Mouse (Mus musculus): ENCODE results near the gene D630023F18Rik.

The D630023F18Rik gene

DNA sequence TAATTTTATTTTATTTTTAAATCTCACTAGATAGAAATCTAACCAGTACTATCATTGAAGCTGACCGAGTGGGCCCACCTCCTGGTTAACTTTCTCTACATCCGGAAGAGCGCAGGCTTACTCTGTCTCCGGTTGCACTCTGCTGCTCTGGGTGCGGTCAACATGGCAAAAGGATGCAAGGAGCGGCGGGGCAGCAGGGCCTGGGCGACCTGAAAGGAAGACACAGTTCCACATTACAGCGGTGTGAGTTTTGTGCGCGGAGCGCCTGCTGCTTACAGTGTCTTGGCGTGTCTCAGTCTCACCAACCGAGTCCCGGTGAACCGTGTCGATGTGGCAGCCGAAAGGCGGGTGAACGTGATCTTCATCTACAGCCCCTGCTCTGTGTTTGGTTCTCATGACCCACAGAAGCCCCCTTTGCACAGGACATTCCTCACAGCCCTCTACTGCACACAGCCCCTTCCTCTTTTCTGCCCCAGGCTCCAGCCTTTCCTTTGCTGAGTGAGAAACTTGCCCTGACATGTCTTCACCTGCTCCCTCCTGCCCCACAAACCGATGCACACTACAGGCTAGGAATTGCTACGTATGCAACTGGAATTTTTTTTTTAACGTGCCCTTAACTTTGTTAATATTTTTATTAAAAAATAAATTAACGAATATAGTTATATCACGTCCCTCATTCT is 13.1 kb downstream of the D630023F18Rik start:
- DNase-seq, result no peak

GRCm38 (mm10) chr1:65109196-65109595 is 13.8 kb downstream of the D630023F18Rik start:
- DNase-seq, result no peak

- no peak for DNase-seq
Observed at GRCm38 (mm10) chr1:65107654-65108279, 15.2 kb downstream of the D630023F18Rik start.

DNA sequence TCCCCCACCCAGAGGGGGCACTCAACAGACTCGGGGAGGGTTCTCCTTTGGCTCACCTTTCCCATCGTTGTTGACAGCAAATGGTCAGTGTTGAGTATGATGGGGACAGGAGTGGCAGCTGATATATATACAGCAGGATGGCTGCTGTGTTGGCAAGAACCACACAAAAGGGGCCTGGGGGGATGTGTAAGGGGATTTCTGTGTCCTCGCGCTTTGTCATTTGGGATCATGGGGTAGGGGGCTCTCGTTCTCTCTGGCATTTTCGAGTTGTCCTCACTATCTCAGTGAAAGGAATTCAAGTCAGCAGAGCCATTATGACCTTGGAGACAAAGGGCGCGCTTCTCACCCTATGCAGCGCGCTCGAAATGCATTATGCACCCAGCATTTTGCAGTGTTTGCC is 19.7 kb downstream of the D630023F18Rik start, which contains the start of gene Cryga:
TSS of gene Cryga (minus strand) at position 101 of the 400 bp plus-strand sequence.
- DNase-seq, result no peak

DNA sequence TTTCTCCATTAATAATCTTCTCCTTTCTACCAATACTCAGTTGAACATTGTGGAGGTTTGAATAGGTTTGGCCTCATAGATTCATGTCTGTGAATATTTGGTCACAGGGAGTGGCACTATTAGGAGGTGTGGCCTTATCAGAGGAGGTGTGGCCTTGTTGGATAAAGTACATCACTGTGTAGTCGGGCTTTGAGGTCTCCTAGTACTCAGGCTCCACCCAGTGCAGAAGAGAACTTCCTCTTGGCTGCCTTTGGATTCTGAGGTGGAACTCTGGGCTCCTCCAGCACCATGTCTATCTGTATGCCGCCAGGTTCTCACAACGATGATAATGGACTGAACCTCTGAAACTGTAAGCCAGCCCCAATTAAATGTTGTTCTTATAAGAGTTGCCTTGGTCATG is 26.1 kb downstream of the D630023F18Rik start:
- DNase-seq, result no peak

- no peak for DNase-seq
Observed at GRCm38 (mm10) chr1:65091566-65091965, 31.4 kb downstream of the D630023F18Rik start.

- DNase-seq, result no peak
Observed at GRCm38 (mm10) chr1:65090370-65090769, 32.6 kb downstream of the D630023F18Rik start.

DNA sequence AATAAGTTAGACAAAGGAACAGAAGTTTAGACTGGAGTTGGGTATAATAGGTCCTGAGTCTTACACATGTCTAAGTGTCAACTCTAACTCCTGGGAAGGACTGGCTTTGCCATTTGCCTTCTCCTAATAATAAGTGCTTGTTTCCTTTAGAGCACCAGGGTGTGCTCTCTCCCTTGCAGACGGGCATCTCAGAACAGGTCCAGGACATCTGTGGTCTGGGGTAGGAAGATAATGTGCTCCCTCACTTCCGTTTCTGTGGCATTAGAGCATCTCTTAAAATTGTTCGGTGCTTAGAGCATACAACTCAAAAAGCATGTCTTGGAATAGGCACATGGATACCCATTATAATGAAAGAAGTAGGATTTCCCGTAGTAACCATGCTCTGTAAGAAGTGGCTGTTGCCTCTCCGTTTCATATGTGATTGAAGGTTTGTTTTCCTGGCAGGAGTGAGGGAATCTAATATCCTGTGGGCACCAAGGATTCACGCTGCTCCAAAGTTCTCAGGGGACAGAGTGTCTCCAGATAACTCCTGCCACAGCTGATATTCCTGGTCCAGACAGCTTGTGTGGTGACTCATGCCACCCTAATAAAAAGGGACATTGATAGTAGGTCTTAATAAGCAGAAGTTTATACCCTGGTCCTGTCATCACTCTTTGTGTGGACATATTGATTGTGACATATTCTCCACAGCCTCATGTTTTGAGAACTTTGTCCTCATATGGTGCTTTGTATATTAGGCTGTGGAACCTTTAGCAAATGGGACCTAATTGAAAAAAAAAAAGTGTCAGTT is 34.3 kb downstream of the D630023F18Rik start:
- no peak for DNase-seq

DNA sequence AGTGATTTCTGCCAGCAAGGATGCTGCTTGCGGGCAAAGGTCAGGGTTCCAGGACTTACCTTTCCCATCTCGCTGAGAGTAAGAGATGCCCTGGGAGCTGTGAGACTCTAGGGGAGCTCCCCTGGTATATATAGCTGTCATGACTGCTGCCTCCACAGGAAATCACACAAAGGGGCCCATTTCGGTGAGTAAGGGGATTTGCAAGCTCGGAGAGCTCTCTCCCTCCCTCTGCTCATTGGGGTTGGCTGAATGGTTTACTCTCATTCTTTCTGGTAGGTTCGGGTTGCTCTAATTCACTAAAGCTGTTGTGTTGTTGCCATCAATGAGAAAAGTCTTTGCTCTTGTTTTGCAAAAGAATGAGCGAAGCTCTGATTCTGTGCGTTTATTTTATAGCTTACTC is 40.8 kb downstream of the D630023F18Rik start, which contains the start of gene Crygb:
TSS of gene Crygb (minus strand) at position 101 of the 400 bp plus-strand sequence.
- DNase-seq, result no peak

- no peak for DNase-seq
Observed at GRCm38 (mm10) chr1:65075607-65076006, 47.4 kb downstream of the D630023F18Rik start.

- no peak for DNase-seq
Observed at GRCm38 (mm10) chr1:65073589-65073988, 49.4 kb downstream of the D630023F18Rik start, which contains the start of gene Crygc. Crygc (minus strand) TSS chr1:65073689.

DNA sequence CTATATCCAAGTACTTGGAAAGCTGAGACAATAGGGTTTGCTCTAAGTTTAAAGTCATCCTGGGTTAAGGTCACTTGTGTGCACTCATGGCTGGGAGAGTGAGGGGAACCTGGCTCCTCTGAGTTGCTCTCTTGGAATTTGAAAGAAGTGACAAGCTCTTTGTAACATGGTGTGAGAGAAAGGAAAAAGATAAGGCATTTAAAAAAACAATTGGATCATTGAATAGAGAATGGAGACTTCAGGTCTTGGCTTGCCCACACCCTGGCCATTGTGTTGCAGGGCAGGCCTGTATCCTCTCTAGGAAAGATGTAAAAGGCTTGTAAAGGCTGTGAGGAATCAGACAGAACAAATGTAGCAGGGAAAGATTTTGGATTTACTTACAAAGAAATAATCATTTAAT is 55.2 kb downstream of the D630023F18Rik start:
- DNase-seq, result no peak

- no peak for DNase-seq
Observed at GRCm38 (mm10) chr1:65064201-65064600, 58.8 kb downstream of the D630023F18Rik start.

DNA sequence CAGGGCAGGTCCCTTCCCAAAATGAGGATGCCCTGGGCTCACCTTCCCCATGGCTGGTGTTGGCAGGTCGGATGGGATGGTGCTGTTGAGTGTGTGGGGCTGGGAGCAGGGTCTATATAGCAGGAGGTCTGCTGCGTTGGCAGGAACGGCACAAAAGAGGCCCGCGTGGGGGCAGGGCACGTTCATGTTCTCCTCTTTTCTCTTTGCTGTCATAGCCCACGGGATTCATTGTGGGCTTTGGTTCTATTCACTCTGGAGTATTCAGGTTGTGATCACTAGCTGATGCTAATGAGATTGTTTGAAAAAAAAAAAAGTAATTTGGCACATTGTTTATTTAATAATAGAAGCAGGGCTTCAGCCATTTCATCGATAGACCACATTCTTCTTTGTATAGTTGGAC is 59.7 kb downstream of the D630023F18Rik start, which contains the start of gene Crygd:
TSS of gene Crygd (minus strand) at position 101 of the 400 bp plus-strand sequence.
- no peak for DNase-seq

Measured in kidney, postnatal 10 days (tissue).